Mouse (Mus musculus): ENCODE results near the gene Cyb5r4. TPM values are rescaled to one million over a fixed set of nuclear protein-coding genes. Genes with fewer than 3 reads are reported as not detected.
"Not testable (repeated sequence)": the region's sequence is repeated elsewhere in the genome, so short reads cannot be mapped to it uniquely, and the experiment has no call there.

Cyb5r4 gene
- polyA plus RNA-seq, 1 experiment from 2014 or later = 61.5 TPM

DNA sequence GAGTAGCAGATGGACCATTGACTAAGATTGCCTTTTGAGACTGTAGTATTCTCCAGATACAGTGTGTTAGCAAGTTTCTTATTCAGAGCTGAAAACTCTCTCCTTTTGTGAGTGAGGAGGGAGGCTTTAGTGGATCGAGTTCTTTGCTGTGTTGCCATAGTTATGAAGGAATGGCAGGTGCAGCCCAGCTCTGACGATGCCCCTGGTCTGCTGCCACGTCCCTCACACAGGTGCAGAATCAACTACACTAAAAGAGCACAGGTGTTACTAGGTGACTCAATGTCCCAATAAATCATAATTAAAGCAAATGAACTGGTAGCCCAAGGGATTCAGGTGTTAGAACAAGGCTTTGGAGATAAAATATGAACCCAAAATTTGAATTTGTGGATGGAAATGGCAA is 97.2 kb downstream of the Cyb5r4 start:
- 69% methylated on average over 3 of the region's 3 CpGs for WGBS
- H3K4me2 ChIP-seq (replicated peaks) = no peak overlapping the region
- H3K4me1 ChIP-seq (replicated peaks) = no peaks in the 10 kb centered on the region
- H3K9ac ChIP-seq = no peak overlapping the region
- no peaks in the 10 kb centered on the region for H3K27me3 ChIP-seq (replicated peaks)
- ATAC-seq = no peak
- H3K36me3 ChIP-seq = no peaks in the 10 kb centered on the region
- no peak overlapping the region for H3K4me3 ChIP-seq (replicated peaks)
- no peaks in the 10 kb centered on the region for H3K9me3 ChIP-seq
- H3K27ac ChIP-seq = no peak overlapping the region

- H3K27me3 ChIP-seq (replicated peaks) = no peaks in the 10 kb centered on the region
- H3K4me3 ChIP-seq (replicated peaks) = no peak overlapping the region
- no peak overlapping the region for H3K4me2 ChIP-seq (replicated peaks)
- no peak overlapping the region for H3K9ac ChIP-seq
- no peaks in the 10 kb centered on the region for H3K9me3 ChIP-seq
- 53% methylated on average over 9 of the region's 9 CpGs for WGBS
- no peaks in the 10 kb centered on the region for H3K4me1 ChIP-seq (replicated peaks)
- H3K27ac ChIP-seq = no peak overlapping the region
- ATAC-seq = no peak
- H3K36me3 ChIP-seq = no peaks in the 10 kb centered on the region
Observed at GRCm38 (mm10) chr9:87121956-87122493, 100.2 kb downstream of the Cyb5r4 start.

GRCm38 (mm10) chr9:87127046-87127445 is 105.2 kb downstream of the Cyb5r4 start:
- H3K9ac ChIP-seq; ATAC-seq; H3K4me3 ChIP-seq (replicated peaks); H3K36me3 ChIP-seq; H3K27ac ChIP-seq; H3K9me3 ChIP-seq; H3K4me2 ChIP-seq (replicated peaks); H3K27me3 ChIP-seq (replicated peaks); H3K4me1 ChIP-seq (replicated peaks): not testable (repeated sequence)
- WGBS = 76% methylated on average over 6 of the region's 6 CpGs

Other genes with a start within 250 kb of the Cyb5r4 start
- 4.7 and 5.5 TPM in 2 replicates for gene Snap91, start 141.4 kb upstream of the Cyb5r4 start, polyA plus RNA-seq (2015; fragmentation: Nextera tagmentation; extraction: Ambion mirVana)
- gene Ripply2, start 6.5 kb upstream of the Cyb5r4 start, polyA plus RNA-seq (2015; fragmentation: Nextera tagmentation; extraction: Ambion mirVana) = 0.33 and 0.35 TPM in 2 replicates
- 0.39 and 0.40 TPM in 2 replicates for gene Mrap2, start 122.3 kb downstream of the Cyb5r4 start, polyA plus RNA-seq (2015; fragmentation: Nextera tagmentation; extraction: Ambion mirVana)
- 4.7 and 5.0 TPM in 2 replicates for gene Cep162, start 233.5 kb downstream of the Cyb5r4 start, polyA plus RNA-seq (2015; fragmentation: Nextera tagmentation; extraction: Ambion mirVana)